ENCODE assay signal across 8 mouse cellular contexts in genomic region chr19:9899780-9900146, GRCm38 (mm10). TPM values are rescaled to one million over a fixed set of nuclear protein-coding genes. Genes with fewer than 3 reads are reported as not detected.
A peak's percentile ranks its signal among the peaks of the same experiment; 100 is the strongest.
DNase-seq lines count a peak whose midpoint lies in the region; ATAC-seq and TF ChIP-seq lines count a peak whose summit lies in the region.

No protein-coding gene starts in this region.

- no peak for TF ChIP-seq POLR2A in kidney, adult 2 months (IDR thresholded peaks at IDR 0.05; ENCODE audit: low read depth, low read length)

- H3K4me2 ChIP-seq in hindbrain, embryonic 16.5 days (ENCODE audit: low read length) = peak overlapping the region; percentile 64
- H3K4me2 ChIP-seq in midbrain, embryonic 14.5 days (ENCODE audit: low read length) = peak overlapping the region; percentile 49

- H3K9ac ChIP-seq in hindbrain, embryonic 16.5 days (ENCODE audit: low read depth, low read length) = peak overlapping the region; percentile 48
- H3K9ac ChIP-seq in midbrain, embryonic 14.5 days (replicated peaks; ENCODE audit: low read length) = peak overlapping the region; percentile 39

- H3K36me3 ChIP-seq in kidney, adult 2 months (ENCODE audit: control insufficient read depth, insufficient read depth, low read length) = no peaks in the 10 kb centered on the region
- 0 out of 2 replicates have a peak, but pooled peaks cover under 1% of the 10 kb centered on the region for H3K36me3 ChIP-seq in hindbrain, embryonic 16.5 days (ENCODE audit: control insufficient read depth, insufficient read depth, low read length)
- peaks cover 5% of the 10 kb centered on the region; the same call in 1 of the 2 replicates for H3K36me3 ChIP-seq in midbrain, embryonic 14.5 days (ENCODE audit: control insufficient read depth, insufficient read depth, low read length)

- peaks cover 5% of the 10 kb centered on the region; the same call in 1 of the 2 replicates for H3K4me1 ChIP-seq in kidney, adult 2 months (ENCODE audit: control insufficient read depth, insufficient read depth, low read length)
- peaks cover 4% of the 10 kb centered on the region; the same call in 1 of the 2 replicates for H3K4me1 ChIP-seq in brown adipose tissue, adult 24 weeks (ENCODE audit: control insufficient read depth, insufficient read depth, insufficient read length, low read length)
- peaks cover 18% of the 10 kb centered on the region for H3K4me1 ChIP-seq in hindbrain, embryonic 16.5 days (ENCODE audit: control insufficient read depth, insufficient read depth, low read depth, low read length)
- H3K4me1 ChIP-seq in midbrain, embryonic 14.5 days (ENCODE audit: control insufficient read depth, insufficient read depth, low read length) = peaks cover 16% of the 10 kb centered on the region

- peak; percentile 89 for ATAC-seq in hindbrain, embryonic 16.5 days
- ATAC-seq in midbrain, embryonic 14.5 days (ENCODE audit: low FRiP score, low TSS enrichment) = peak; percentile 73

- no peak for TF ChIP-seq CTCF in kidney, adult 2 months (conservative IDR thresholded peaks at IDR 0.05; ENCODE audit: insufficient read depth, insufficient read length, low read depth, low read length)

- H3K4me3 ChIP-seq in kidney, adult 2 months (ENCODE audit: insufficient read depth, low read depth, low read length) = peak overlapping the region; percentile 58
- peak overlapping the region; percentile 75 for H3K4me3 ChIP-seq in brown adipose tissue, adult 24 weeks (ENCODE audit: insufficient read depth, low read depth, low read length)
- H3K4me3 ChIP-seq in hindbrain, embryonic 16.5 days (ENCODE audit: low read length) = peak overlapping the region; percentile 93
- H3K4me3 ChIP-seq in midbrain, embryonic 14.5 days (replicated peaks; ENCODE audit: low read depth, low read length) = peak overlapping the region; percentile 74

- H3K27ac ChIP-seq in kidney, adult 2 months (ENCODE audit: insufficient read depth, low read depth, low read length) = peak overlapping the region; percentile 52; the same call in 1 of the 2 replicates
- H3K27ac ChIP-seq in brown adipose tissue, adult 24 weeks (replicated peaks; ENCODE audit: low read depth, low read length) = peak overlapping the region; percentile 56
- H3K27ac ChIP-seq in hindbrain, embryonic 16.5 days (ENCODE audit: low read depth, low read length) = peak overlapping the region; percentile 85
- peak overlapping the region; percentile 80 for H3K27ac ChIP-seq in midbrain, embryonic 14.5 days (replicated peaks; ENCODE audit: low read depth, low read length)

- no peak for DNase-seq in kidney, adult 2 months
- DNase-seq in kidney, postnatal 36 days = no peak
- DNase-seq in midbrain, embryonic 14.5 days = no peak
- no peak for DNase-seq in B cell, adult 2 months
- no peak for DNase-seq in frontal cortex, postnatal 36 days (ENCODE audit: low spot score in 2 of 2)
- DNase-seq in gastrocnemius, adult 18-20 months (ENCODE audit: low spot score) = no peak

- 9% methylated on average over 10 of the region's 10 CpGs for WGBS in kidney, adult 2 months
- WGBS in hindbrain, embryonic 16.5 days = 8% methylated on average over 10 of the region's 10 CpGs
- 8% methylated on average over 10 of the region's 10 CpGs for WGBS in midbrain, embryonic 14.5 days

- no peaks in the 10 kb centered on the region for H3K27me3 ChIP-seq in kidney, adult 2 months (replicated peaks; ENCODE audit: control insufficient read depth, insufficient read depth, low read length)
- H3K27me3 ChIP-seq in hindbrain, embryonic 16.5 days (replicated peaks; ENCODE audit: control insufficient read depth, insufficient read depth, low read length) = no peaks in the 10 kb centered on the region
- H3K27me3 ChIP-seq in midbrain, embryonic 14.5 days (ENCODE audit: control insufficient read depth, insufficient read depth, low read length) = no peaks in the 10 kb centered on the region

- H3K9me3 ChIP-seq in hindbrain, embryonic 16.5 days (ENCODE audit: control insufficient read depth, low read length) = no peaks in the 10 kb centered on the region
- no peaks in the 10 kb centered on the region for H3K9me3 ChIP-seq in midbrain, embryonic 14.5 days (ENCODE audit: control insufficient read depth, low read length)

RNA-seq across cellular contexts. Expression of gene Incenp, which starts 0.4 kb away (rescaled TPM):
- polyA plus RNA-seq in kidney, adult 2 months (2012; rRNA removed) = 3.9 and 4.7 TPM in 2 replicates
- 2.5 and 7.4 TPM in 2 replicates for polyA plus RNA-seq in brown adipose tissue, adult 24 weeks (2012; ENCODE audit: insufficient read depth, insufficient read length, missing spikeins)
- polyA plus RNA-seq in hindbrain, embryonic 16.5 days (2015; fragmentation: Nextera tagmentation; extraction: Ambion mirVana) = 26.0 and 30.4 TPM in 2 replicates
- 18.1 and 21.7 TPM in 2 replicates for polyA plus RNA-seq in midbrain, embryonic 14.5 days (2014; fragmentation: Nextera tagmentation; extraction: Ambion mirVana)
- total RNA-seq in gastrocnemius, adult 18-20 months (2021) = 1 to 10 TPM; 1.4 to 1.7 TPM

RNA-seq across cellular contexts. Expression of gene Scgb2a2, which starts 52.4 kb away (rescaled TPM):
- not detected in 2 replicates for polyA plus RNA-seq in kidney, adult 2 months (2012; rRNA removed)
- polyA plus RNA-seq in brown adipose tissue, adult 24 weeks (2012; ENCODE audit: insufficient read depth, insufficient read length, missing spikeins) = not detected in 2 replicates
- not detected in 2 replicates for polyA plus RNA-seq in hindbrain, embryonic 16.5 days (2015; fragmentation: Nextera tagmentation; extraction: Ambion mirVana)
- not detected in 2 replicates for polyA plus RNA-seq in midbrain, embryonic 14.5 days (2014; fragmentation: Nextera tagmentation; extraction: Ambion mirVana)
- total RNA-seq in gastrocnemius, adult 18-20 months (2021) = not detected
